Mouse (Mus musculus): ENCODE measurements at regions not wholly inside any gene's neighbourhood (a gene's known extent, or its start where the extent isn't known, plus 50 kb on each side); places are given as distances from the start of the nearest gene placed in this dataset.
"Not testable (repeated sequence)": the region's sequence is repeated elsewhere in the genome, so short reads cannot be mapped to it uniquely, and the experiment has no call there.

DNA sequence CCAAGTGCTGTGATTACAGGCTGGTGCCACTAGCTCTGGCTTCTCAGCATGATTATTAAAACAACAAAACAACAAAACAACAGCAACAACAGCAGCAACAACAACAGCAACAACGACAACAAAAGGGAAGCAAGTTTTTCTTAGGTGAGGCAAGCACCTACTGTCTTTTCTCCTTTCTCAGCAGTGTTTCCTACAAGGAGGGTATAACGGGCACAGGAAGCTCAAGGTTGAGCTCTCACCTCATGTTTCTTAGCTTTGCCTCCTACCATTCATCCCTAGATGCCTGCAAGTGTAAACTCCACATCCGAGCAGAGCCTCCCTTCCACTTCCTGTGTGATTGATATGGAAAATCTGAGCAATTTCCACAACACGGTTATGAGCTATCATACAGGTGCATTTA, 128.1 kb upstream of the Mpdz start:
- no peak for DNase-seq

- no peak for DNase-seq
Observed at GRCm38 (mm10) chr4:81569531-81569930, 126.9 kb upstream of the Mpdz start.

- DNase-seq = no peak
Observed at GRCm38 (mm10) chr4:81568404-81568803, 125.8 kb upstream of the Mpdz start.

- peak; percentile 65 for DNase-seq
Observed at GRCm38 (mm10) chr4:81567928-81568327, 125.3 kb upstream of the Mpdz start.

- peak; percentile 63 for DNase-seq
Observed at GRCm38 (mm10) chr4:81566526-81566925, 123.9 kb upstream of the Mpdz start.

GRCm38 (mm10) chr4:81565422-81566395, 123.1 kb upstream of the Mpdz start:
- DNase-seq = peak; percentile 43

DNA sequence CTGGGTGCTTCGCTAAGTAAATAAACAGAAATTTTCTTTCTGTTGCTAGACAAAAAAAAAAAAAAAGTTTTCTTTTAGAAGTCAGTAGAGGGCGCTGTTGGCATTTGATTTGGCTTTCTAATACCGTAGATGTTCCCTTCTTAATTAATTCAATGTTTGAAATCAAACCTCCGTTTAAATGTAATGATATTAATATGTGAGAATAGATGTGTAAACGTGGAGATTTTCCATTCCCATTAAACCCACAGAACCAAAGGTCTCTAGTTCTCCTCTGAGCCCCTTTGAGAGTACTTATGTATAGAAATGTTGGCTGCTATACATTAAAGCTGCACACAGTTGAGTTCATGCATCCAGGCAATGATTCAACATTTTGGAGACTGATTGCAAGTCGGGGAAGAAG, 121.8 kb upstream of the Mpdz start:
- DNase-seq = no peak

DNA sequence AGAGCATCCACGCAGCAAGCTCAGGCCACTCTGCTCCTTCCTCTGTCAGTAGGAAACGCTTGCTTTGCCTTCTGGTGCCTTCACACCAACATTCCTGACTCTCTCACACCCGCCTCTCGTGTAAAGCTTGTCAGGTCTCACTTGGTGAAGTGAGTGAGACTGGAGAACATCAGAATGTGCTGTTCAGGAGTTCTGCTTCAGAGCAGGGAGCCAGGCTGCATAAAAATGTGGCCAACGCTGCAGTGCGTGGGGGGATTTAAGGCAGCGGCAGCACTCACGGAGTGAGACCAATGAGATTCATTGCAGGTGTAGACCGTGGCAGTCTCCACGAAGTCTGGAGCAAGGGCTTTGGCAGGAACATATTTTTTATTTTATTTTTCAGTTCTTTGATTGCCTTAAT, 121.0 kb upstream of the Mpdz start:
- DNase-seq = no peak

DNA sequence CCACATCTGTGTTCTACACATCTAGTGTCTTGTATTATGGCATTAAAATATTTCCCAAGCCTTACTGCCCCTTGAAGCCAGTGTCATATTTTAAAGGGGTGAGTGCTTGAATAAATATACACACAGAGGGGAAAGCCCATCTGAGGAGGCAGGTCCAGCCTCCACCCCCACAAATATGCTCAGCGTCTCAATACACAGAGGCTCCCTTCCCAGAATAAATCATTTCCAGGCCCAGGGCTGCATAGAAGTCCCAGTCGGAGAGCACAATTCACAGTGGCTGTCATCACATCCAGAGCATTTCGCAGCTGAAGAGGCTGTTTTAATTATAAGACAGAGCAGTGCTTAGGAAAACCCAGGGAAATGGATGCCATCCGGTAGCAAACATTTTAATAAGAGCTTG, 118.8 kb upstream of the Mpdz start:
- no peak for DNase-seq

- DNase-seq = no peak
Observed at GRCm38 (mm10) chr4:81550816-81551215, 108.2 kb upstream of the Mpdz start.

DNA sequence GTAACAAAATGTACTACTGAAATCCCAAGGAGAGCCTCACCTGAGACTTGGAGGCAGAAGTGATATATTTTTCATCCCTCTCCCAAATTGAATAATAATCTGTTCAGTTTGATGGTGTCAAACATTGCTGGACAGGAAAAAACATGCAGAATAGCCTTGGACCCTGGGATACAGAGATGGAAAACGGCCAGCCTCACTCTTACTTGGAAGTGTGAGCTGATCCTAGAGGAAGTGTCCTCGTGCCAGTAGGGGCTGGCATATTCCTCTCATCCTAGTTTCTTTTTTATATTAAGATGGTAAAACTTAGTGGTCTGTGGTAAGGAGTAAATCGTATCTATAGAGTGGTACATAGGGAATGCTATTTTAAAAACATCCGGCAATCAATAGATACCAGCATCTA, 107.6 kb upstream of the Mpdz start:
- no peak for DNase-seq

GRCm38 (mm10) chr4:81540496-81540895, 97.9 kb upstream of the Mpdz start:
- DNase-seq = no peak

- DNase-seq = no peak
Observed at GRCm38 (mm10) chr4:81539551-81539950, 96.9 kb upstream of the Mpdz start.

DNA sequence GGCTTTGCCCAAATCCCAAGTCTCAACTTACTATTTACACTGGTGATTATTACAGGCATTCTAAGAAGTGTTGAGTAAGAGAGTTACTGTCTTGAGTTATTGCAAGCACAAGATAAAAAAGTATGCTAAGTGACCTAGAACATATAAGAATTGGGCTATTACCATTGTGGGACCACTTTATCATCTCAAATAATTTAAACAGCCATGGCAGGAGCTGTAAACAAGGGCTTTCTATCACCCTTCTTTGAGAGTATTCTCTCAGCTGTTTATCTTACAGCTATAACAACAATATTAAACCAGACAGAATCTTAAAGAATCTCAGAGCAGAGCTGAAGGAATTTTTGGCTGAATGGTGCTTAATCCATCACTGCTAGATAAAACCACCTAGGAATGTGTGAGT, 94.2 kb upstream of the Mpdz start:
- no peak for DNase-seq

DNA sequence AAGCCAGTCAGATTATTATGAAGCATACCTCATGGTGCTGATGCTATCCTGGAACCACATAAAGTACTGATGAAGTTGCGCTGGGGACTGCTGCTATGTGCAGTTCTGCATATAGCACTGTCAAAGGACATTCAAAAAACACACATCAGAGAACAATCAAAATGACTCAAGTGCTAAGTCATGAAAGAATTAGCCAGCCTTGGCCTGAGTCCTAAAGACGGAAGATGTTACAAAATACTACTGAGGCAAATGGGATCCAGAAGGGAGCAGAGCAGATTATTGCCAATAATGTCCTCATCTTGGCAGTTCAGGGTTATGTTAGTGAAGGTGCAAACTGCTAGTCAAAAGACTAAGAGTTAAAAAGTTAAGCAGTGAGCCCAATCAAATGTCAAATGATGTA, 87.9 kb upstream of the Mpdz start:
- no peak for DNase-seq

DNA sequence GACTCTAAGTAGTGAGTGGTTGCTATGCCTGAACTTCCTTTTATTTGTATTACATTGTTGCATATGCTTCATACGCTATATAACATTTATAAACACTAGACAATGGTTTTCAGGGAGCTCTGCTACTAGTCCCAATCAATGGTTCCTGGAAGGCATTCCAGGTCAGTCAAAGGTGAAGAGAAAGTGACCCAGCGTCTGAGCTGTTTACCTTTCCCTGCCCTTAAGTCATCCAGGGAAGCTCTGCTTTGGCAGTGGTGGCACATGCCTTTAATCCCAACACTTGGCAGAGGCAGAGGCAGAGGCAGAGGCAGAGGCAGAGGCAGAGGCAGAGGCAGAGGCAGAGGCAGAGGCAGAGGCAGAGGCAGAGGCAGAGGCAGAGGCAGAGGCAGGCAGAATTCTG, 76.5 kb upstream of the Mpdz start:
- DNase-seq = not testable (repeated sequence)

- DNase-seq = no peak
Observed at GRCm38 (mm10) chr4:81514547-81514946, 71.9 kb upstream of the Mpdz start.

DNA sequence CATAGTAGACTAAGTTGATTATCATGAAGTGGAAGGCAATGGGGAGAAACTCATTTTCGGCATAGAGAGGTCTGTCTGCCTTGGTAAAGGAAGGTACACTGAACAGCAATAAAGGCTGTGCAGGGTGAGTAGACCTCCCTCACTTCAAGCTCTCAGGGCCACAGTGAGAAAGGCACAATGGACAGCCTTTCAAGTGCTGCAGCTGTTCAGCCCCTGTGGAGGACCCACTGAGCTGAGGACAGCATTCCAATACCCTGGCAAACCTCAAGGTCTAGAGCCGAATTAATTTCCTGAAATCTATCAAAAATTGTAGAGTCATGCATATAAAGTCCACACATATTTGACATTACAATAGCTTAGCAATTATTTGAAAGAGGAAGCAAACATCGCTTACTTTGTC, 69.8 kb upstream of the Mpdz start:
- DNase-seq = no peak

GRCm38 (mm10) chr4:81508776-81509175, 66.2 kb upstream of the Mpdz start:
- peak; percentile 4 for DNase-seq

DNA sequence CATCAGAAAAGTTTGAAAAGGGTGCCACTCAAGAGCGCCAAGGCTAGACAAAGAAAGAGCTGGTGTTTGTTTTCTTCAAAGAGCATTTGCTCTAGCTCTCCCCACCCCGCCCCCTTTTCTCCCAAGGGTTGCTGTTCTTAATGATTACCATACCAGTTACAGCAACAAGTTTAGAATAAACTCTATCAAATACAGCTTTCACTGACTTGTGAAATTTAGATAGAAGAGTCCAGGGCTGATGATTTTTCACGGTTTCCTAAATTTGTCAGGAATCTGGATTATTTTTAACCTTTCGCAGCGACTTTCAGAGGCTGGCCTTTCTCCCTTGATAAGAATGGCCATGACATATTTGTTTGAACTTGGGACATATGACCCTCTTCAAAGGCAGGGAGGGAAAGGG, 64.2 kb upstream of the Mpdz start:
- no peak for DNase-seq

DNA sequence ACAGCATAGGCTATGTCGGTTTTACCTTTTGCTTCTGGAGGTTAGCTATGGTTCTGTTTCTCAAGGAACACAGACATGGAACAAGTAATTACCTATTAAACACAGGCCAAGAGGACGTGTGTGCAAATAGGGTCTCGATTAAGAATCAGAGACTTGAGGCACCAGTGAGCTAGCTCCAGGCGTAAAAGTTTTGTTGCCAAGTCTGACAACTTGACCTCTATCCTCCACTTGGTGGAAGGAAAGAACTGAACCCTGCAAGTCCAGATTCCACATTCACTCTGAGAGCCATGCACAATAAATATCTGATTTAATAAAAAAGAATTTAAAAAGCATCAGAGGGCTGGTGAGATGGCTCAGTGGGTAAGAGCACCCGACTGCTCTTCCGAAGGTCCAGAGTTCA, 63.7 kb upstream of the Mpdz start:
- DNase-seq = no peak

DNA sequence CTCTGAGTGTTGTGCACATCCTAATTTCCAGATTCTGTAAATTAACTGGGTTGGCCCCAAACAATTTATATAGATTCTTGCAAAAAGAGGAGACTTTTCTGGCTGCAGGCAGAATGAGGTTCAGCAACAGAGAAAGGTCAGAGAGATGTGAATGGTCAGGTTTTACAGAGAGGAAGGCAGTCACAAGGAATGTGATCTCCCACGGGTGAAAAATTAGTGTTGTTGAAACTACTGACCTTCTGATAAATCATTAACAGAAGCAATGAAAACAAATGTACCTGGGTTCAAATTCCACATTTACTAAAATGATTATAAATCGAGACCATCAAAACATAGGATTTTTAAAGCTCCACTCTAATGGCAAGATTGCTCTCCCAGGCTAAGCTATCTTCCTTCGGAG, 62.5 kb upstream of the Mpdz start:
- no peak for DNase-seq

GRCm38 (mm10) chr4:81503941-81504340, 61.3 kb upstream of the Mpdz start:
- no peak for DNase-seq

DNA sequence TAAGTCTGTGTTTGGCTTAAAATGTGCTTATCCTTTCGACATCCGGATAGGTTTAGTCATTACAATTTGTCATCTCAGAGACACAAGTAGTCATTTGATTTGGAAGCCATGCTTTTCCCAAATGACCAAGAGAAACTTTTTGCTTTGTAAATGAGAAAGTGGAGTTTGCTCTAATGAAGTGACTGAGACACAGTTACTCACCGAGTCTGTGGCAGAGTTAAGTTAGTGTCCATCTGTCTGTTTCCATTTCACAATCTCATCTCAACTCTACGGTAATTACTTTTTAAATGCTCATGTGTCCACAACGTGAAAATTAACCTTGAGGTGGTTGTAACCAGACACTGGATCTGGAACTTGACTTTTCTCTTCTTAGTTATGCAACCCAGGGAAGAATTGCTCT, 59.2 kb upstream of the Mpdz start:
- no peak for DNase-seq

GRCm38 (mm10) chr4:81498133-81498532, 55.5 kb upstream of the Mpdz start:
- no peak for DNase-seq

All from cerebellum, adult 11-12 months (tissue).